In genomic region chr14:46821873-46822716, GRCm38 (mm10) we compare ENCODE assay signal across 7 mouse cellular contexts. TPM values are rescaled to one million over a fixed set of nuclear protein-coding genes. Genes with fewer than 3 reads are reported as not detected.
A peak's percentile ranks its signal among the peaks of the same experiment; 100 is the strongest.
DNase-seq lines count a peak whose midpoint lies in the region; ATAC-seq lines count a peak whose summit lies in the region.

Gene Gmfb (minus strand): TSS chr14:46822242.

- no peaks in the 10 kb centered on the region for H3K27me3 ChIP-seq in intestine, embryonic 15.5 days (replicated peaks)
- H3K27me3 ChIP-seq in midbrain, embryonic 11.5 days (ENCODE audit: control insufficient read depth, insufficient read depth, low read length) = no peaks in the 10 kb centered on the region

- no peaks in the 10 kb centered on the region for H3K9me3 ChIP-seq in intestine, embryonic 15.5 days
- no peaks in the 10 kb centered on the region for H3K9me3 ChIP-seq in midbrain, embryonic 11.5 days (ENCODE audit: control insufficient read depth, low read length)

- peak within 1 kb of the TSS; percentile 71 for H3K9ac ChIP-seq in intestine, embryonic 15.5 days
- H3K9ac ChIP-seq in midbrain, embryonic 11.5 days (ENCODE audit: low read length) = peak within 1 kb of the TSS; percentile 91

- H3K36me3 ChIP-seq in intestine, embryonic 15.5 days = no peaks in the 10 kb centered on the region
- H3K36me3 ChIP-seq in midbrain, embryonic 11.5 days (ENCODE audit: control insufficient read depth, insufficient read depth, low read length) = no peaks in the 10 kb centered on the region

- peak; percentile 98 for DNase-seq in adrenal gland, adult 2 months
- peak; percentile 83 for DNase-seq in embryo, embryonic 11.5 days (ENCODE audit: low read depth, low spot score)
- DNase-seq in gastrocnemius, postnatal 36 days = peak; percentile 94 to 96
- peak; percentile 97 to 98 for DNase-seq in left cerebral cortex, postnatal 36 days (ENCODE audit: low spot score in 2 of 2)
- DNase-seq in midbrain, embryonic 11.5 days (ENCODE audit: low spot score, missing footprints) = peak; percentile 99
- peak; percentile 92 for DNase-seq in skeletal muscle tissue, adult 2 months (ENCODE audit: low read depth, low spot score)

- H3K27ac ChIP-seq in intestine, embryonic 15.5 days = peak within 1 kb of the TSS; percentile 77
- H3K27ac ChIP-seq in midbrain, embryonic 11.5 days (ENCODE audit: low read depth, low read length) = peak within 1 kb of the TSS; percentile 64; the same call in 1 of the 2 replicates

- peak; percentile 96 for ATAC-seq in intestine, embryonic 15.5 days
- peak; percentile 98 for ATAC-seq in midbrain, embryonic 11.5 days (ENCODE audit: low FRiP score)

- intact Hi-C loops in gastrocnemius, postnatal 36 days (cut with DNase I) = no loop called here
- intact Hi-C loops in left cerebral cortex, postnatal 36 days (cut with DNase I) = no loop called here

- WGBS in intestine, embryonic 15.5 days = under 1% methylated on average over 65 of the region's 65 CpGs
- WGBS in midbrain, embryonic 11.5 days = under 1% methylated on average over 64 of the region's 65 CpGs

- H3K4me2 ChIP-seq in intestine, embryonic 15.5 days (replicated peaks) = peak within 1 kb of the TSS; percentile 66
- H3K4me2 ChIP-seq in midbrain, embryonic 11.5 days = peak within 1 kb of the TSS; percentile 82

- H3K4me3 ChIP-seq in intestine, embryonic 15.5 days (replicated peaks) = peak within 1 kb of the TSS; percentile 69
- H3K4me3 ChIP-seq in midbrain, embryonic 11.5 days (ENCODE audit: low read depth, low read length) = peak within 1 kb of the TSS; percentile 86

- H3K4me1 ChIP-seq in intestine, embryonic 15.5 days (replicated peaks) = 0 out of 2 replicates have a peak, but pooled peaks cover 5% of the 10 kb centered on the region
- peaks cover 11% of the 10 kb centered on the region for H3K4me1 ChIP-seq in midbrain, embryonic 11.5 days (ENCODE audit: control insufficient read depth, insufficient read depth, low read length)

RNA-seq across cellular contexts. Expression of gene Gmfb, which starts in this region (rescaled TPM):
- total RNA-seq in adrenal gland, adult 2 months (2021) = 100 to 1,000 TPM in 1 of 2 experiments, 10 to 100 TPM in 1; 85.9 to 132 TPM
- 3.2 and 3.7 TPM in 2 replicates for polyA plus RNA-seq in adrenal gland, adult 2 months (2012; rRNA removed)
- total RNA-seq in gastrocnemius, postnatal 36 days (2021) = 10 to 100 TPM; 16.2 to 18.5 TPM
- polyA plus RNA-seq in intestine, embryonic 15.5 days (2015; fragmentation: Nextera tagmentation; extraction: Ambion mirVana) = 48.7 and 55.4 TPM in 2 replicates
- total RNA-seq in left cerebral cortex, postnatal 36 days (2021) = 100 to 1,000 TPM; 133 to 145 TPM
- polyA plus RNA-seq in midbrain, embryonic 11.5 days (2014; fragmentation: Nextera tagmentation; extraction: Ambion mirVana) = 118 and 127 TPM in 2 replicates

Comparison
In these comparisons a context has a peak if more than half of its experiments do, and no peak if none do; other contexts are left out.
1. Peak in every context shown above with its lines: DNase-seq, ATAC-seq, H3K4me3 ChIP-seq and H3K27ac ChIP-seq.
2. RNA of gene Gmfb (total RNA-seq): 133 to 145 TPM in left cerebral cortex, postnatal 36 days and 85.9 to 132 TPM in adrenal gland, adult 2 months; 16.2 to 18.5 TPM in gastrocnemius, postnatal 36 days; every median in the first group is over 4 times any median in the second.
3. RNA of gene Gmfb (polyA plus RNA-seq): 118 to 127 TPM in midbrain, embryonic 11.5 days and 48.7 to 55.4 TPM in intestine, embryonic 15.5 days; 3.2 to 3.7 TPM in adrenal gland, adult 2 months; every median in the first group is over 10 times any median in the second.